Mouse (Mus musculus) left cerebral cortex, adult 8-10 months (tissue): ENCODE results near the gene Tenm4. TPM values are rescaled to one million over a fixed set of nuclear protein-coding genes. Genes with fewer than 3 reads are reported as not detected.
A peak's percentile ranks its signal among the peaks of the same experiment; 100 is the strongest.
"Not testable (repeated sequence)": the region's sequence is repeated elsewhere in the genome, so short reads cannot be mapped to it uniquely, and the experiment has no call there.

ENCODE experiments used
- DNase-seq, 2 experiments: peaks; one replicate each; pipeline ENCODE4 v3.0.0; 2022; ENCODE audit warnings: low spot score in 2 of 2
- total RNA-seq, 4 experiments: library from RNA; stranded (reverse); gene quantifications; 2 replicates each; pipeline ENCODE4 v1.2.4; 2022

Tenm4 gene
- total RNA-seq, 4 experiments from 2014 or later, result 118 to 143 (median 135) TPM

GRCm38 (mm10) chr7:96568034-96568433 is 397.0 kb downstream of the Tenm4 start:
- no peak for DNase-seq

- no peak for DNase-seq
Observed at GRCm38 (mm10) chr7:96570965-96571364, 399.9 kb downstream of the Tenm4 start.

- DNase-seq, result no peak
Observed at GRCm38 (mm10) chr7:96572995-96573394, 401.9 kb downstream of the Tenm4 start.

GRCm38 (mm10) chr7:96575202-96575650 is 404.2 kb downstream of the Tenm4 start:
- DNase-seq, result peak; percentile 59 to 92

GRCm38 (mm10) chr7:96582752-96583151 is 411.7 kb downstream of the Tenm4 start:
- no peak for DNase-seq

GRCm38 (mm10) chr7:96587403-96587802 is 416.4 kb downstream of the Tenm4 start:
- no peak for DNase-seq

- DNase-seq, result no peak
Observed at GRCm38 (mm10) chr7:96588567-96588966, 417.5 kb downstream of the Tenm4 start.

- DNase-seq, result no peak
Observed at GRCm38 (mm10) chr7:96595535-96596295, 424.7 kb downstream of the Tenm4 start.

- DNase-seq, result no peak
Observed at GRCm38 (mm10) chr7:96596402-96597195, 425.6 kb downstream of the Tenm4 start.

GRCm38 (mm10) chr7:96597871-96598270 is 426.8 kb downstream of the Tenm4 start:
- DNase-seq, result no peak

- DNase-seq, result no peak
Observed at GRCm38 (mm10) chr7:96599081-96599480, 428.0 kb downstream of the Tenm4 start.

GRCm38 (mm10) chr7:96600381-96600941 is 429.4 kb downstream of the Tenm4 start:
- no peak for DNase-seq

GRCm38 (mm10) chr7:96604091-96604745 is 433.2 kb downstream of the Tenm4 start:
- no peak for DNase-seq

GRCm38 (mm10) chr7:96605316-96605715 is 434.3 kb downstream of the Tenm4 start:
- DNase-seq, result no peak

GRCm38 (mm10) chr7:96609854-96610586 is 439.0 kb downstream of the Tenm4 start:
- DNase-seq, result no peak

GRCm38 (mm10) chr7:96617371-96617770 is 446.3 kb downstream of the Tenm4 start:
- no peak for DNase-seq

GRCm38 (mm10) chr7:96619930-96620472 is 449.0 kb downstream of the Tenm4 start:
- DNase-seq, result no peak

- no peak for DNase-seq
Observed at GRCm38 (mm10) chr7:96626338-96626737, 455.3 kb downstream of the Tenm4 start.

- not testable (repeated sequence) for DNase-seq
Observed at GRCm38 (mm10) chr7:96630551-96630950, 459.5 kb downstream of the Tenm4 start.

GRCm38 (mm10) chr7:96633008-96633407 is 462.0 kb downstream of the Tenm4 start:
- no peak for DNase-seq
